Mouse (Mus musculus): ENCODE results near the gene Zswim3. TPM values are rescaled to one million over a fixed set of nuclear protein-coding genes. Genes with fewer than 3 reads are reported as not detected.

Zswim3 gene
- total RNA-seq, 1 experiment = 7.0 TPM

- no peaks in the 10 kb centered on the region for H3K9me3 ChIP-seq (ENCODE audit: control insufficient read depth, insufficient read depth, low read depth, low read length)
- no peak overlapping the region for H3K27ac ChIP-seq (ENCODE audit: insufficient read depth, low read depth, low read length, poor library complexity, severe bottlenecking)
- no peak overlapping the region for H3K9ac ChIP-seq (ENCODE audit: insufficient read depth, low read depth, low read length, poor library complexity, severe bottlenecking)
- peaks cover 7 to 20% of the 10 kb centered on the region in 2 experiments; a peak in 3 of 4 replicates for H3K4me1 ChIP-seq (ENCODE audit: control insufficient read depth in 2 of 2, insufficient read depth in 2 of 2, low read length in 2 of 2, poor library complexity in 1 of 2)
- no peak overlapping the region for H3K4me3 ChIP-seq (ENCODE audit: insufficient read depth in 1 of 2, low read depth in 1 of 2, low read length in 2 of 2, poor library complexity in 1 of 2, severe bottlenecking in 1 of 2)
- no peak for DNase-seq (ENCODE audit: low read depth, low spot score)
- TF ChIP-seq MAFK (IDR thresholded peaks at IDR 0.05; ENCODE audit: insufficient read depth, low read depth, low read length) (no peak), ZNF384 (IDR thresholded peaks at IDR 0.05; ENCODE audit: low read depth, low read length) (no peak), ZC3H11A (IDR thresholded peaks at IDR 0.05; ENCODE audit: borderline replicate concordance, low read depth, low read length) (no peak), CHD2 (IDR thresholded peaks at IDR 0.05; ENCODE audit: low read depth, low read length) (no peak), HCFC1 (IDR thresholded peaks at IDR 0.05; ENCODE audit: borderline replicate concordance, insufficient read depth, low read length) (no peak)
- H3K36me3 ChIP-seq (ENCODE audit: control insufficient read depth, insufficient read depth, low read length, poor library complexity, severe bottlenecking) = peaks cover 16% of the 10 kb centered on the region; the same call in 1 of the 2 replicates
- in situ Hi-C loops (cut with MboI; ENCODE audit: low sequenced_read_pairs in 2 of 2, unreplicated experiment in 2 of 2) = no loop called here
Measured at GRCm38 (mm10) chr2:164813557-164813956, 8.7 kb downstream of the Zswim3 start.

GRCm38 (mm10) chr2:164815348-164815747 is 10.4 kb downstream of the Zswim3 start:
- Histone ChIP-seq H3K9ac (ENCODE audit: insufficient read depth, low read depth, low read length, poor library complexity, severe bottlenecking) (no peak overlapping the region), H3K36me3 (ENCODE audit: control insufficient read depth, insufficient read depth, low read length, poor library complexity, severe bottlenecking) (peaks cover 15% of the 10 kb centered on the region; the same call in 1 of the 2 replicates), H3K27ac (ENCODE audit: insufficient read depth, low read depth, low read length, poor library complexity, severe bottlenecking) (no peak overlapping the region), H3K4me1 (ENCODE audit: control insufficient read depth in 2 of 2, insufficient read depth in 2 of 2, low read length in 2 of 2, poor library complexity in 1 of 2) (peaks cover 7 to 20% of the 10 kb centered on the region in 2 experiments; a peak in 3 of 4 replicates), H3K4me3 (ENCODE audit: insufficient read depth in 1 of 2, low read depth in 1 of 2, low read length in 2 of 2, poor library complexity in 1 of 2, severe bottlenecking in 1 of 2) (no peak overlapping the region), H3K9me3 (ENCODE audit: control insufficient read depth, insufficient read depth, low read depth, low read length) (no peaks in the 10 kb centered on the region)
- in situ Hi-C loops (cut with MboI; ENCODE audit: low sequenced_read_pairs in 2 of 2, unreplicated experiment in 2 of 2) = no loop called here
- TF ChIP-seq CHD2 (IDR thresholded peaks at IDR 0.05; ENCODE audit: low read depth, low read length) = no peak
- no peak for TF ChIP-seq MAFK (IDR thresholded peaks at IDR 0.05; ENCODE audit: insufficient read depth, low read depth, low read length)
- no peak for TF ChIP-seq HCFC1 (IDR thresholded peaks at IDR 0.05; ENCODE audit: borderline replicate concordance, insufficient read depth, low read length)
- no peak for TF ChIP-seq ZNF384 (IDR thresholded peaks at IDR 0.05; ENCODE audit: low read depth, low read length)
- no peak for TF ChIP-seq ZC3H11A (IDR thresholded peaks at IDR 0.05; ENCODE audit: borderline replicate concordance, low read depth, low read length)
- DNase-seq (ENCODE audit: low read depth, low spot score) = no peak

DNA sequence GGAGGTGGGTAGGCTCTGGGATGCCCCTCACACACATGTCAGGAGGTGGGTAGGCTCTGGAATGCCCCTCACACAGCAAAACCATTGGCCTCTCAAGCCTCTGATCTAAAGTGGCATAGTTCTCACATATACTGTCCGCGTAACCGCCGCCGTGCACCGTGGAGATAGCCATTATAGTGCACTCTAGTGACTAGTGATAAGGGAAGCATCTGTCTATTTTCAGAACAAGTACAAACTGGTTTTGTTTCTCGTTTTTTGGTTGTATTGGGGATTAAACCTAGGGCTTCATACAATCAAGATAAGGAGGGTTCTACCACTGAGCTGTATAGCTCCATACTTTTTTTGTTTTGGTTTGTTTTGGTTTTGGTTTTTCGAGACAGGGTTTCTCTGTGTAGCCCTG is 10.9 kb downstream of the Zswim3 start:
- Histone ChIP-seq H3K9me3 (ENCODE audit: control insufficient read depth, insufficient read depth, low read depth, low read length) (no peaks in the 10 kb centered on the region), H3K4me1 (ENCODE audit: control insufficient read depth in 2 of 2, insufficient read depth in 2 of 2, low read length in 2 of 2, poor library complexity in 1 of 2) (peaks cover 7 to 23% of the 10 kb centered on the region in 2 experiments; a peak in 3 of 4 replicates), H3K27ac (ENCODE audit: insufficient read depth, low read depth, low read length, poor library complexity, severe bottlenecking) (no peak overlapping the region), H3K4me3 (ENCODE audit: insufficient read depth in 1 of 2, low read depth in 1 of 2, low read length in 2 of 2, poor library complexity in 1 of 2, severe bottlenecking in 1 of 2) (no peak overlapping the region), H3K36me3 (ENCODE audit: control insufficient read depth, insufficient read depth, low read length, poor library complexity, severe bottlenecking) (peaks cover 19% of the 10 kb centered on the region; the same call in 1 of the 2 replicates), H3K9ac (ENCODE audit: insufficient read depth, low read depth, low read length, poor library complexity, severe bottlenecking) (no peak overlapping the region)
- in situ Hi-C loops (cut with MboI; ENCODE audit: low sequenced_read_pairs in 2 of 2, unreplicated experiment in 2 of 2) = no loop called here
- no peak for DNase-seq (ENCODE audit: low read depth, low spot score)
- no peak for TF ChIP-seq ZNF384 (IDR thresholded peaks at IDR 0.05; ENCODE audit: low read depth, low read length)
- TF ChIP-seq HCFC1 (IDR thresholded peaks at IDR 0.05; ENCODE audit: borderline replicate concordance, insufficient read depth, low read length) = no peak
- no peak for TF ChIP-seq MAFK (IDR thresholded peaks at IDR 0.05; ENCODE audit: insufficient read depth, low read depth, low read length)
- no peak for TF ChIP-seq ZC3H11A (IDR thresholded peaks at IDR 0.05; ENCODE audit: borderline replicate concordance, low read depth, low read length)
- no peak for TF ChIP-seq CHD2 (IDR thresholded peaks at IDR 0.05; ENCODE audit: low read depth, low read length)

DNA sequence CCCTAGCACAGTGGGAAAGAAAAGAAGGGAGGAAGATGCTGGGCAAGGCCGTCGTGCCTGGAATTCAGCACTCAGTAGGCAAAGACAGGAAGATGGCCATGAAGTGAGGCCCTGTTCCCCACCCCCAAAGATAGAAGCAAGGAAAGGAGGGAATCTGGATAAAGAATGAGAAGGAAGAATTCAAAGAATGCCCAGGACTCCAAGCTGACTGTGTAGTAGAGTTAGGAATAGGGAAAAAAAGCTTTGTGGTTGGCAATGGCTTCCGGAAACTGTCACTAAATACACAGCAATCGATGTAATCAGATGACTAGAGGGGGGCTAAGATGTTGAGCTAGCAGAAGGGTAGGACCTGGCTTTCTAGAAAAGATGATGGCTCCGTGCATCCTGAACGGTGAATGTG is 12.3 kb downstream of the Zswim3 start:
- DNase-seq (ENCODE audit: low read depth, low spot score) = no peak
- TF ChIP-seq HCFC1 (IDR thresholded peaks at IDR 0.05; ENCODE audit: borderline replicate concordance, insufficient read depth, low read length) (no peak), MAFK (IDR thresholded peaks at IDR 0.05; ENCODE audit: insufficient read depth, low read depth, low read length) (no peak), ZNF384 (IDR thresholded peaks at IDR 0.05; ENCODE audit: low read depth, low read length) (no peak), ZC3H11A (IDR thresholded peaks at IDR 0.05; ENCODE audit: borderline replicate concordance, low read depth, low read length) (no peak)
- no peak overlapping the region for H3K9ac ChIP-seq (ENCODE audit: insufficient read depth, low read depth, low read length, poor library complexity, severe bottlenecking)
- no peak overlapping the region; the same call in 1 of the 2 replicates for H3K27ac ChIP-seq (ENCODE audit: insufficient read depth, low read depth, low read length, poor library complexity, severe bottlenecking)
- H3K36me3 ChIP-seq (ENCODE audit: control insufficient read depth, insufficient read depth, low read length, poor library complexity, severe bottlenecking) = peaks cover 21% of the 10 kb centered on the region; the same call in 1 of the 2 replicates
- in situ Hi-C loops (cut with MboI; ENCODE audit: low sequenced_read_pairs in 2 of 2, unreplicated experiment in 2 of 2) = no loop called here
- H3K9me3 ChIP-seq (ENCODE audit: control insufficient read depth, insufficient read depth, low read depth, low read length) = no peaks in the 10 kb centered on the region
- no peak overlapping the region for H3K4me3 ChIP-seq (ENCODE audit: insufficient read depth in 1 of 2, low read depth in 1 of 2, low read length in 2 of 2, poor library complexity in 1 of 2, severe bottlenecking in 1 of 2)
- peaks cover 7 to 31% of the 10 kb centered on the region in 2 experiments; a peak in 3 of 4 replicates for H3K4me1 ChIP-seq (ENCODE audit: control insufficient read depth in 2 of 2, insufficient read depth in 2 of 2, low read length in 2 of 2, poor library complexity in 1 of 2)
